Mouse (Mus musculus): ENCODE results near the gene Srm.

DNA sequence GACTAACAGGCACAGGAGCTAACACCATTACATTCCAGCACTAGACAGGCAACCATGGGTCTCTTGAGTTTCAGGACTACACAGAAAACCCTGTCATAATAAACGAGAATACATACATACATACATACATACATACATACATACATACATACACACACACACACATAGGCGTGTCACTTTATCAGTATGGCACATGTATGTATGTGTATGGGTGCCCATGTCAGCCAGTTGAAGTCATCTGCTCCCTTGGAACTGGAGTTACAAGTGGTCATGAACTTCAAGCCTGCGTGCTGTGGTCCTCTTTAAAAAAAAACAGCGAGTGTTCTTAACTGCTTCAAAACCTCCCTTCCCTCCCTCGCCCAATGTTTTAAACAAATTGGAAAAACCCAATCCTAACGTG is 33.5 kb upstream of the Srm start:
- no peak for TF ChIP-seq POLR2A (IDR thresholded peaks at IDR 0.05; ENCODE audit: borderline replicate concordance, extremely low read depth, insufficient read depth, insufficient read length, poor library complexity, severe bottlenecking)
- no peak for TF ChIP-seq CTCF (IDR thresholded peaks at IDR 0.05; ENCODE audit: borderline replicate concordance, extremely low read depth, insufficient read depth, insufficient read length)
